Mouse (Mus musculus): ENCODE measurements around the gene Mrgpre. TPM values are rescaled to one million over a fixed set of nuclear protein-coding genes. Genes with fewer than 3 reads are reported as not detected.

The Mrgpre gene
- polyA plus RNA-seq, 1 experiment from 2014 or later = 2.3 TPM

- peaks cover 30% of the 10 kb centered on the region for H3K36me3 ChIP-seq (ENCODE audit: control insufficient read depth, insufficient read depth, low read length)
- no peaks in the 10 kb centered on the region for H3K4me1 ChIP-seq (replicated peaks; ENCODE audit: control insufficient read depth, insufficient read depth, low read length)
- no peak overlapping the region for H3K4me2 ChIP-seq (ENCODE audit: low read length)
- no peak for DNase-seq (ENCODE audit: low spot score)
- H3K27ac ChIP-seq (ENCODE audit: low read depth) = no peak overlapping the region
- ATAC-seq (replicated peaks; ENCODE audit: low FRiP score, low TSS enrichment, low read depth) = 0 out of 2 replicates have a peak, but pooled peaks have one; percentile 43
- WGBS = 60% methylated on average over 4 of the region's 4 CpGs
- H3K4me3 ChIP-seq (ENCODE audit: low read depth, low read length) = no peak overlapping the region
- H3K27me3 ChIP-seq (replicated peaks; ENCODE audit: control insufficient read depth, insufficient read depth, low read length) = no peaks in the 10 kb centered on the region
- H3K9me3 ChIP-seq (ENCODE audit: control insufficient read depth, low read length) = 0 out of 2 replicates have a peak, but pooled peaks cover 2% of the 10 kb centered on the region
- H3K9ac ChIP-seq (ENCODE audit: low read length) = no peak overlapping the region
Observed at GRCm38 (mm10) chr7:143793121-143793520, 8.8 kb upstream of the Mrgpre start.

- Histone ChIP-seq H3K27me3 (replicated peaks; ENCODE audit: control insufficient read depth, insufficient read depth, low read length) (no peaks in the 10 kb centered on the region), H3K4me1 (replicated peaks; ENCODE audit: control insufficient read depth, insufficient read depth, low read length) (no peaks in the 10 kb centered on the region), H3K4me2 (ENCODE audit: low read length) (no peak overlapping the region), H3K36me3 (ENCODE audit: control insufficient read depth, insufficient read depth, low read length) (peaks cover 24% of the 10 kb centered on the region), H3K27ac (ENCODE audit: low read depth) (no peak overlapping the region), H3K9ac (ENCODE audit: low read length) (no peak overlapping the region), H3K9me3 (ENCODE audit: control insufficient read depth, low read length) (0 out of 2 replicates have a peak, but pooled peaks cover 2% of the 10 kb centered on the region), H3K4me3 (ENCODE audit: low read depth, low read length) (no peak overlapping the region)
- WGBS = 73% methylated on average over 6 of the region's 6 CpGs
- ATAC-seq (replicated peaks; ENCODE audit: low FRiP score, low TSS enrichment, low read depth) (no peak), DNase-seq (ENCODE audit: low spot score) (no peak)
Observed at GRCm38 (mm10) chr7:143792336-143792985, 8.2 kb upstream of the Mrgpre start.

- Histone ChIP-seq H3K9ac (ENCODE audit: low read length) (peak overlapping the region; percentile 46), H3K4me1 (replicated peaks; ENCODE audit: control insufficient read depth, insufficient read depth, low read length) (peaks cover 10% of the 10 kb centered on the region), H3K36me3 (ENCODE audit: control insufficient read depth, insufficient read depth, low read length) (no peaks in the 10 kb centered on the region), H3K4me2 (ENCODE audit: low read length) (peak overlapping the region; percentile 49), H3K4me3 (ENCODE audit: low read depth, low read length) (peak overlapping the region; percentile 30), H3K27ac (ENCODE audit: low read depth) (peak overlapping the region; percentile 29; the same call in 1 of the 2 replicates), H3K27me3 (replicated peaks; ENCODE audit: control insufficient read depth, insufficient read depth, low read length) (no peaks in the 10 kb centered on the region), H3K9me3 (ENCODE audit: control insufficient read depth, low read length) (no peaks in the 10 kb centered on the region)
- DNase-seq (ENCODE audit: low spot score) (peak; percentile 58), ATAC-seq (replicated peaks; ENCODE audit: low FRiP score, low TSS enrichment, low read depth) (peak; percentile 57)
- WGBS = 20% methylated on average over 6 of the region's 6 CpGs
Observed at GRCm38 (mm10) chr7:143783378-143783995, 813 bp downstream of the Mrgpre start.

- Histone ChIP-seq H3K4me3 (ENCODE audit: low read depth, low read length) (no peak overlapping the region), H3K27me3 (replicated peaks; ENCODE audit: control insufficient read depth, insufficient read depth, low read length) (no peaks in the 10 kb centered on the region), H3K9me3 (ENCODE audit: control insufficient read depth, low read length) (no peaks in the 10 kb centered on the region), H3K36me3 (ENCODE audit: control insufficient read depth, insufficient read depth, low read length) (no peaks in the 10 kb centered on the region), H3K9ac (ENCODE audit: low read length) (no peak overlapping the region), H3K4me1 (replicated peaks; ENCODE audit: control insufficient read depth, insufficient read depth, low read length) (no peaks in the 10 kb centered on the region), H3K4me2 (ENCODE audit: low read length) (no peak overlapping the region), H3K27ac (ENCODE audit: low read depth) (no peak overlapping the region)
- DNase-seq (ENCODE audit: low spot score) = no peak
- no peak for ATAC-seq (replicated peaks; ENCODE audit: low FRiP score, low TSS enrichment, low read depth)
- 49% methylated on average over 2 of the region's 2 CpGs for WGBS
Observed at GRCm38 (mm10) chr7:143777375-143777774, 6.9 kb downstream of the Mrgpre start.

GRCm38 (mm10) chr7:143776137-143776536 is 8.2 kb downstream of the Mrgpre start:
- peak; percentile 64 for DNase-seq (ENCODE audit: low spot score)
- Histone ChIP-seq H3K4me3 (ENCODE audit: low read depth, low read length) (no peak overlapping the region), H3K9me3 (ENCODE audit: control insufficient read depth, low read length) (no peaks in the 10 kb centered on the region), H3K36me3 (ENCODE audit: control insufficient read depth, insufficient read depth, low read length) (no peaks in the 10 kb centered on the region), H3K27me3 (replicated peaks; ENCODE audit: control insufficient read depth, insufficient read depth, low read length) (no peaks in the 10 kb centered on the region), H3K27ac (ENCODE audit: low read depth) (no peak overlapping the region), H3K9ac (ENCODE audit: low read length) (no peak overlapping the region), H3K4me2 (ENCODE audit: low read length) (no peak overlapping the region), H3K4me1 (replicated peaks; ENCODE audit: control insufficient read depth, insufficient read depth, low read length) (no peaks in the 10 kb centered on the region)
- 0 out of 2 replicates have a peak, but pooled peaks have one; percentile 68 for ATAC-seq (replicated peaks; ENCODE audit: low FRiP score, low TSS enrichment, low read depth)
- 39% methylated on average over 3 of the region's 3 CpGs for WGBS

GRCm38 (mm10) chr7:143769461-143769860 is 14.8 kb downstream of the Mrgpre start:
- no peaks in the 10 kb centered on the region for H3K4me1 ChIP-seq (replicated peaks; ENCODE audit: control insufficient read depth, insufficient read depth, low read length)
- H3K27me3 ChIP-seq (replicated peaks; ENCODE audit: control insufficient read depth, insufficient read depth, low read length) = peaks cover 5% of the 10 kb centered on the region; the same call in 1 of the 2 replicates
- H3K27ac ChIP-seq (ENCODE audit: low read depth) = no peak overlapping the region
- H3K9me3 ChIP-seq (ENCODE audit: control insufficient read depth, low read length) = no peaks in the 10 kb centered on the region
- H3K4me3 ChIP-seq (ENCODE audit: low read depth, low read length) = no peak overlapping the region
- H3K4me2 ChIP-seq (ENCODE audit: low read length) = no peak overlapping the region
- WGBS = 37% methylated on average over 1 of the region's 1 CpGs
- H3K36me3 ChIP-seq (ENCODE audit: control insufficient read depth, insufficient read depth, low read length) = no peaks in the 10 kb centered on the region
- DNase-seq (ENCODE audit: low spot score) (no peak), ATAC-seq (replicated peaks; ENCODE audit: low FRiP score, low TSS enrichment, low read depth) (no peak)
- H3K9ac ChIP-seq (ENCODE audit: low read length) = no peak overlapping the region

- WGBS = 66% methylated on average over 6 of the region's 6 CpGs
- no peaks in the 10 kb centered on the region for H3K9me3 ChIP-seq (ENCODE audit: control insufficient read depth, low read length)
- H3K27me3 ChIP-seq (replicated peaks; ENCODE audit: control insufficient read depth, insufficient read depth, low read length) = peaks cover 8% of the 10 kb centered on the region; the same call in 1 of the 2 replicates
- H3K4me3 ChIP-seq (ENCODE audit: low read depth, low read length) = no peak overlapping the region
- H3K4me2 ChIP-seq (ENCODE audit: low read length) = no peak overlapping the region
- no peak overlapping the region for H3K27ac ChIP-seq (ENCODE audit: low read depth)
- no peak overlapping the region for H3K9ac ChIP-seq (ENCODE audit: low read length)
- peak; percentile 40 for DNase-seq (ENCODE audit: low spot score)
- no peak for ATAC-seq (replicated peaks; ENCODE audit: low FRiP score, low TSS enrichment, low read depth)
- no peaks in the 10 kb centered on the region for H3K36me3 ChIP-seq (ENCODE audit: control insufficient read depth, insufficient read depth, low read length)
- no peaks in the 10 kb centered on the region for H3K4me1 ChIP-seq (replicated peaks; ENCODE audit: control insufficient read depth, insufficient read depth, low read length)
Observed at GRCm38 (mm10) chr7:143768267-143768666, 16.0 kb downstream of the Mrgpre start.

- Histone ChIP-seq H3K9ac (ENCODE audit: low read length) (no peak within 1 kb of the TSS), H3K4me1 (replicated peaks; ENCODE audit: control insufficient read depth, insufficient read depth, low read length) (no peaks in the 10 kb centered on the region), H3K9me3 (ENCODE audit: control insufficient read depth, low read length) (no peaks in the 10 kb centered on the region), H3K4me2 (ENCODE audit: low read length) (no peak within 1 kb of the TSS), H3K36me3 (ENCODE audit: control insufficient read depth, insufficient read depth, low read length) (no peaks in the 10 kb centered on the region), H3K4me3 (ENCODE audit: low read depth, low read length) (no peak within 1 kb of the TSS), H3K27me3 (replicated peaks; ENCODE audit: control insufficient read depth, insufficient read depth, low read length) (peaks cover 8% of the 10 kb centered on the region; the same call in 1 of the 2 replicates), H3K27ac (ENCODE audit: low read depth) (no peak within 1 kb of the TSS)
- 35% methylated on average over 6 of the region's 6 CpGs for WGBS
- DNase-seq (ENCODE audit: low spot score) (no peak), ATAC-seq (replicated peaks; ENCODE audit: low FRiP score, low TSS enrichment, low read depth) (no peak)
Observed at GRCm38 (mm10) chr7:143766893-143767292, 17.4 kb downstream of the Mrgpre start, which contains the start of gene Mrgprg. Gene Mrgprg, minus strand, starts transcription at chr7:143766993.

All from intestine, embryonic 14.5 days (tissue).